Mouse (Mus musculus): Measurements from ENCODE around the gene Gkn2.

- no peak for TF ChIP-seq POLR2A (IDR thresholded peaks at IDR 0.05; ENCODE audit: borderline replicate concordance, low read depth, low read length)
- TF ChIP-seq CTCF (IDR thresholded peaks at IDR 0.05; ENCODE audit: low read depth, low read length): no peak
Measured at GRCm38 (mm10) chr6:87384761-87385160, 11.6 kb downstream of the Gkn2 start.

Data from bone marrow macrophage, adult 2 months (primary cell).